Mouse (Mus musculus) ES-Bruce4 (cell line): ENCODE data around the gene Rbm19. TPM values are rescaled to one million over a fixed set of nuclear protein-coding genes. Genes with fewer than 3 reads are reported as not detected.

Experiments used
- H3K27ac ChIP-seq: 2 replicates; pipeline ENCODE4 v1.5.1; 2012; ENCODE audit warnings: low read length, inconsistent platforms; ENCODE audit not compliant: insufficient read depth
- H3K27me3 ChIP-seq: 2 replicates; pipeline ENCODE4 v1.6.1; 2012; ENCODE audit warnings: mild to moderate bottlenecking, low read length, inconsistent platforms; ENCODE audit not compliant: control insufficient read depth, poor library complexity, insufficient read depth, severe bottlenecking
- H3K36me3 ChIP-seq: 2 replicates; pipeline ENCODE4 v1.6.1; 2012; ENCODE audit warnings: inconsistent platforms, mild to moderate bottlenecking, low read length, moderate library complexity; ENCODE audit not compliant: control insufficient read depth, poor library complexity, insufficient read depth, severe bottlenecking
- H3K4me1 ChIP-seq: one replicate; pipeline ENCODE4 v1.8.1; 2011; ENCODE audit warnings: low read length; ENCODE audit not compliant: control insufficient read depth, insufficient read depth
- H3K4me3 ChIP-seq: 2 replicates; pipeline ENCODE4 v1.5.1; 2011; ENCODE audit warnings: low read depth, mild to moderate bottlenecking, low read length
- H3K9ac ChIP-seq: 2 replicates; pipeline ENCODE4 v1.6.1; 2012; ENCODE audit warnings: low read depth, mild to moderate bottlenecking, inconsistent platforms; ENCODE audit not compliant: poor library complexity, severe bottlenecking
- H3K9me3 ChIP-seq: replicated peaks from 2 replicates; pipeline ENCODE4 v1.6.1; 2012; ENCODE audit warnings: mild to moderate bottlenecking, low read length, inconsistent platforms; ENCODE audit not compliant: control insufficient read depth, poor library complexity, insufficient read depth, severe bottlenecking
- CTCF ChIP-seq: IDR thresholded peaks from one replicate; pipeline ENCODE4 v1.8.1; 2011; ENCODE audit warnings: low read depth, low read length
- EP300 ChIP-seq: IDR thresholded peaks from 2 replicates; pipeline ENCODE4 v1.6.1; 2011; ENCODE audit warnings: low read depth, low read length; ENCODE audit not compliant: insufficient read depth
- POLR2A ChIP-seq: IDR thresholded peaks from one replicate; pipeline ENCODE4 v1.8.1; 2011; ENCODE audit warnings: low read length; ENCODE audit not compliant: insufficient read depth
- polyA plus RNA-seq: library from polyadenylated mRNA; stranded (reverse); fragments of >200 nt; gene quantifications from 2 replicates; pipeline ENCODE4 v1.2.4, GENCODE M21; 2011; ENCODE audit warnings: low read depth; ENCODE audit not compliant: missing spikeins, insufficient read depth, insufficient read length

Rbm19 gene
- polyA plus RNA-seq, 1 experiment: 30.0 TPM

DNA sequence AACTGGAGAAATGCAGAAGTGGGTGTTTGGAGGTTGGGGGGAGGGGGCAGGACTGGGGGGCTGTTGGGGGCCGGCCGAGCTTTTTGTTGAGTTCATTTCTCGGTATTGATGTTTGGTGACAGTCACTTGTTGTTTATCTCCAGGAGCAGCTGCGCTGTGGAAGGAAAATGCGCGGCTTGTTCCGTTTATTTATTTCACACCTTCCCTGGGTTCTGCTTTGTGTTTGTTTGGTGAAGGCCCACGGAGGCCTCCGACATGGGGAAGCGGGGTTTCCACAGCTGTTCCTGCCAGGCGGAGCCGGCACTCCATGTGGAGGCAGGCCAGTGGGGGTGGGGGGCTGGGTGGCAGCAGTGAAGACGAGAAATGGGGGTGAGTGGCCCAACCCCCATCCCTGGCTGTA, 78.7 kb downstream of the Rbm19 start:
- no peak overlapping the region for H3K4me3 ChIP-seq
- no peaks in the 10 kb centered on the region for H3K27me3 ChIP-seq
- H3K9me3 ChIP-seq: no peaks in the 10 kb centered on the region
- no peaks in the 10 kb centered on the region for H3K4me1 ChIP-seq
- no peak overlapping the region for H3K9ac ChIP-seq
- no peak overlapping the region for H3K27ac ChIP-seq
- TF ChIP-seq EP300: no peak
- TF ChIP-seq POLR2A: no peak
- no peak for TF ChIP-seq CTCF
- 0 out of 2 replicates have a peak, but pooled peaks cover 4% of the 10 kb centered on the region for H3K36me3 ChIP-seq

DNA sequence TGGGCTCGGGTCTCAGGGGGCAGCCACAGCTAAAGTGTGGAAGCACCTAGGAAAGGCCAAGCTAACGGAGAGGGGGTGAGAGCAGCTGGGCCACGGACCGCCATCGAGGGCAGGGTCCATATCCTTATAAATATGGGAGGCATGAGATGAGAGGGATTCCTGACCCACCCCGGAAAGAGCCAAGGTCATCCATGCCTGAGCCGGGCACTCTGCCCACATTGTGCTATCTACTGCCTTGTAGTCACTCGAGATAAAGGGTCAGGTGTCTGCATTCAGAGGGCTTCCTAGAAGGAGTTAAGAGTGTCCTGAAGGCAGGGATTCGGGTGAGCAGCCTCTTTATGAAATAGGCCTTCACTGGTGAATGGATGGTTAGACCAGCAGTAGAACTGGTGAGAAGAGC, 80.6 kb downstream of the Rbm19 start:
- no peak overlapping the region for H3K9ac ChIP-seq
- H3K36me3 ChIP-seq: 0 out of 2 replicates have a peak, but pooled peaks cover 4% of the 10 kb centered on the region
- no peaks in the 10 kb centered on the region for H3K9me3 ChIP-seq
- TF ChIP-seq CTCF (no peak), EP300 (no peak), POLR2A (no peak)
- H3K27ac ChIP-seq: no peak overlapping the region
- no peaks in the 10 kb centered on the region for H3K4me1 ChIP-seq
- H3K27me3 ChIP-seq: no peaks in the 10 kb centered on the region
- H3K4me3 ChIP-seq: no peak overlapping the region

DNA sequence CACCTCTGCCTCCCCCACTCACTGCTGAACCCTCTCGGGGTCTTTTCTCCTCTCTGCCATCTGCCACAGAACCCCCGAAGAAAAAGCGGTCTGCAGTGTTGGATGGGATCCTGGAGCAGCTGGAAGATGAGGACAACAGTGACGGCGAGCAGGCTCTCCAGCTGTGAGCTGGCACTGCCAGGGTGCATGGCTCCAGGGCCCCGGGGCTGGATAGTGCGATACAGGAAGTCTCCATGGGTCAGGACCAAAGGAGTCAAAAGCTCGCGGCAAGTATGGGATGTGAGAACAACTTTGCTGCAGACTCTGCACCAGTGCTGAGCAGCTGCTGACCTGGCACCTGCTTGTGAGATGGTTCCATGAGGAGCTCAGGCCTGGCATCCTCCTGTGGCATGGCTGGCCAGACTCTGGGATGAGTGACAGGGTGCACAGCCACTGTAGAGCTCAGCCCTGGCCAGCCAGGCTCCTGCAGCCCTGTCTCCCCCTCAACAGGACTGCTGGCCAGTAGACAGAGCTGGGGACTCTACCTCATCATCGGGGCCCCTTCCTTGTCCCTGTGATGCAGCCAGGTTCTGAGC, 81.6 kb downstream of the Rbm19 start:
- TF ChIP-seq CTCF: no peak
- no peak overlapping the region for H3K9ac ChIP-seq
- 0 out of 2 replicates have a peak, but pooled peaks cover 4% of the 10 kb centered on the region for H3K36me3 ChIP-seq
- H3K27ac ChIP-seq: no peak overlapping the region
- no peaks in the 10 kb centered on the region for H3K9me3 ChIP-seq
- H3K4me1 ChIP-seq: no peaks in the 10 kb centered on the region
- no peaks in the 10 kb centered on the region for H3K27me3 ChIP-seq
- no peak overlapping the region for H3K4me3 ChIP-seq

DNA sequence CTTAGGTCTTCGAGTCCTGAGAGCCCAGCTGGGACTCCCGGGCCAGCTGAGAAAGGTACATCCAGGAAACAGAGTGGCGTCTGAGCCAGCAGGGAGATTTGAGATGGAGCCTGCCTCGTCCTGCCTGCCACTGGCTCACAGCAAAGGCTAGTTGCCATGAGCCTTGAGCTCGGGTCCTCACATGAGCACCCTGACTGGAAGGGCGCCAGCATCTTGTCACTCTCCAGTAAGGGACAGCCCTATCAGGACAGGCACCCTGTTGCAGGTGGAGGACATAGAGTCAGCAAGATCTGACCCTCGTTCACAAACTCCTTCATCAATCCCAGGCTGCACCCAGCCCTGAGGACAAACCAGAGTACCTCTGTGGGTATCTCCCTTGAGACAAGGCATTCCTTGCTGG, 83.6 kb downstream of the Rbm19 start:
- TF ChIP-seq POLR2A (no peak), CTCF (no peak), EP300 (no peak)
- H3K27ac ChIP-seq: no peak overlapping the region
- no peak overlapping the region for H3K9ac ChIP-seq
- H3K4me1 ChIP-seq: no peaks in the 10 kb centered on the region
- H3K36me3 ChIP-seq: 0 out of 2 replicates have a peak, but pooled peaks cover 4% of the 10 kb centered on the region
- no peaks in the 10 kb centered on the region for H3K9me3 ChIP-seq
- no peaks in the 10 kb centered on the region for H3K27me3 ChIP-seq
- H3K4me3 ChIP-seq: no peak overlapping the region

DNA sequence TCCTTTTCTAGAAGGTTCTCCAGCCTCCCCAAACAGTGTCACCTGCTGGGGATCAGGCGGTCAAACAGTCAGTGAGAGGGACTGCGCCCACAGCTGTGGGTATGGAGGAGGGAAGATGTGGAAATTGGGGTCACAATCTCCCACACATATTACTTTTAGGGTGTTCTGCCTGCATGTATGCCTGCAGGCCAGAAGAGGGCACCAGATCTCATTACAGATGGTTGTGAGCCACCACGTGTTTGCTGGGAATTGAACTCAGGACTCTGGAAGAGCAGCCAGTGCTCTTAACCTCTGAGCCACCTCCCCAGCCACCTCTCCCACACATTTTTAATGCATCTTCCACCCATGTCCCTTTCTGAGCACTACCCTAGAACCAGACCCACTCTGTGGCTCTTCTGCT, 88.1 kb downstream of the Rbm19 start:
- H3K27me3 ChIP-seq: no peaks in the 10 kb centered on the region
- H3K27ac ChIP-seq: no peak overlapping the region
- peak; percentile 33 for TF ChIP-seq CTCF
- TF ChIP-seq EP300: no peak
- TF ChIP-seq POLR2A: no peak
- no peaks in the 10 kb centered on the region for H3K36me3 ChIP-seq
- H3K9me3 ChIP-seq: no peaks in the 10 kb centered on the region
- H3K9ac ChIP-seq: no peak overlapping the region
- no peaks in the 10 kb centered on the region for H3K4me1 ChIP-seq
- H3K4me3 ChIP-seq: no peak overlapping the region

DNA sequence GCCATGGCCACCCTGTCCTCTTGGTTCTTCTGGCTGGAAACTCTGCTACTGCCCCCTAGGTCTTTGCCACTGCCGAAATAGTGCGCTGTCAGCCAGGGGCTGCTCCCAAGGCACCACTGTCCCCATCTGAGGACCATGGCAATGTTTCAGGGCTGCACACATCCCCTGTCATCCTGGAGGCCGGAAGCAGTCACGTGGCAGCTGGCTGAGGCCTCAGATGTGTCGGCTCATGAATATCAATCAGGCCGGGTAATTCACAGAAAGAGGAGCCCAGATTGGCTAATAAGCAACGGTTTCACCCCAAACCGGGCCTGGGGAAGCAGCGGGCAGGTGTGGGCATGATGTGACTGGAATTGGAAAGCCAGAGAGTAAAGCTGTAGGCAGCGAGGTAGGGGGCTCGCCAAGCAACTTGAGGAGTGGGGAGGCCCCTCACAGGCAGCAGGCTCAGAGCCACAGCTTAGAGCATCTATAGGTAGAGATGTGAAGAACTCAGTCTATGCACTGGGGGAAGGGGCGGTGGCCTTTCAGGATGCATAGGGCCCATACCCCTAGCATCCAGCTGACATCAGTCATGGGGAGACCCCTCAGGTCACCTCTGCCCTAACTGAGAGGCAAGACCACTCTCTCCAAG, 90.2 kb downstream of the Rbm19 start:
- H3K4me3 ChIP-seq: no peak overlapping the region
- H3K27me3 ChIP-seq: no peaks in the 10 kb centered on the region
- no peaks in the 10 kb centered on the region for H3K4me1 ChIP-seq
- no peak overlapping the region for H3K27ac ChIP-seq
- H3K9me3 ChIP-seq: no peaks in the 10 kb centered on the region
- no peak overlapping the region for H3K9ac ChIP-seq
- no peaks in the 10 kb centered on the region for H3K36me3 ChIP-seq
- TF ChIP-seq POLR2A (no peak), CTCF (no peak), EP300 (no peak)
